Mouse (Mus musculus): ENCODE data around the gene Hist1h2ao. TPM values are rescaled to one million over a fixed set of nuclear protein-coding genes. Genes with fewer than 3 reads are reported as not detected.

Hist1h2ao gene
- polyA plus RNA-seq (2021; fragmentation: Nextera tagmentation), result not detected in 2 replicates
- long read RNA-seq, experiment 1, transcript Hist1h2ao-201 (1 exons, 480 nt), result major isoform, 15 of 15 reads
- long read RNA-seq, experiment 1, partial matches to known transcripts, result 0 of 15 reads
- long read RNA-seq, experiment 1, other reads (novel, unspliced or antisense), result 0 of 15 reads
- long read RNA-seq, experiment 2, partial matches to known transcripts, result 0 of 1 reads
- long read RNA-seq, experiment 2, other reads (novel, unspliced or antisense), result 0 of 1 reads

GRCm38 (mm10) chr13:21810073-21810472 is at the start of gene Hist1h2ao, which contains the start of gene Hist1h2bq:
TSS of gene Hist1h2ao (plus strand) at chr13:21810465.
TSS of gene Hist1h2bq (minus strand) at chr13:21810197.

DNA sequence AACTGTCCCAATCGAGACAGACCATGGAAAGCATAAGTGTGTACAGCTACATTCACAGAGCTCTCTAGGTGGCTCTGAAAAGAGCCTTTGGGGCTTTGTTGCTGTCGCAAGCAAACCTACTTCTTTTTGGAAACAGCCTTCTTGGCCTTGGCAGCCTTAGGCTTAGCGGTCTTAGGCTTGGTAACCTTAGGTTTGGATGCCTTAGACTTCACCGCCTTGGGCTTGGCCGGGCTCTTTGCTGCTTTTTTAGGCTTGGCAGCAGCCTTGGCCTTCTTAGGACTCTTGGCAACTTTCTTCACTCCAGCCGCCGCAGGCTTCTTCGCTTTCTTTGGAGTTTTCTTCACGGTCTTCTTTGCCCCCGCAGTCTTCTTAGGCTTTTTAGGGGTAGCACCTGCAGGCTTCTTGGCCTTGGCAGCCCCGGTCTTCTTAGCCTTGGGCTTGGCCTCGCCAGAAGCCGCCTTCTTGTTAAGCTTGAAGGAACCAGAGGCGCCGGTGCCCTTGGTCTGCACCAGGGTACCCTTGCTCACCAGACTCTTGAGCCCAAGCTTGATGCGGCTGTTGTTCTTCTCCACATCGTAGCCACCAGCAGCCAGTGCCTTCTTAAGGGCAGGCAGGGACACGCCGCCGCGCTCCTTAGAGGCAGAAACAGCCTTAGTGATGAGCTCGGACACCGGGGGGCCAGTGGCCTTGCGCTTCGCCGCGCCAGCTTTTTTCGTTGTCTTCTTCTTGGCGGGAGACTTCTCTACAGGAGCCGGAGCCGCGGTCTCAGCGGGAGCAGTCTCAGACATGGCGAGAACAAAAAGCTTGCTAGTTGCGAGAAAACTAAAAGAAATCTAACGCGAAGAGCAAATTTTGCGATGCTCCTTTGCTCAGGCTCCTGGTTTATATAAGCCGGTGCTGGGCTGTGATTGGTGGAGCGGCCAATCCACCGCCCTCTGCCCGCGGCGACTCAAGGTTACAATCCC is 30.2 kb upstream of the Hist1h2ao start, which contains the start of gene Hist1h1b:
Gene Hist1h1b (minus strand): TSS at position 859 of the 965 bp plus-strand sequence.

GRCm38 (mm10) chr13:21783255-21783617 is 27.0 kb upstream of the Hist1h2ao start, which contains the start of gene Hist1h3i:
TSS of gene Hist1h3i (minus strand) at chr13:21783370.

GRCm38 (mm10) chr13:21786899-21787629 is 23.2 kb upstream of the Hist1h2ao start, which contains the start of the genes Hist1h2an and Hist1h2bp:
TSS of gene Hist1h2an (minus strand) at chr13:21787218.
TSS of gene Hist1h2bp (plus strand) at chr13:21787461.

DNA sequence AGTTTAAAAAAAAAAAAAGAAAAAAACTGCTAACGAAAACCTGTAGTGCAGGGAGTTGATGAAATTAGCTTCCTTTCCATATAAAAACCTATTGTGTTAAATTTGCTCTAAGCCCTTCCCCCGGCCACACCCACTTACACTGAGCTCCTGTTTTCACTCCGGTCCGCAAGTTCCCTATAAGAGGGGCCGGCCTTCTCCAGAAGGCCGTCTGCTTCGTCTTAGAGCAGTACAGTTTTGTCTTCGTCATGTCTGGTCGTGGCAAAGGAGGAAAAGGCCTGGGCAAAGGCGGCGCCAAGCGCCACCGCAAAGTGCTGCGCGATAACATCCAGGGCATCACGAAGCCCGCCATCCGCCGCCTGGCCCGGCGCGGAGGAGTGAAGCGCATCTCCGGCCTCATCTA is 1.3 kb downstream of the Hist1h2ao start, which contains the start of gene Hist1h4m:
Gene Hist1h4m (plus strand): TSS at position 208 of the 400 bp plus-strand sequence.

DNA sequence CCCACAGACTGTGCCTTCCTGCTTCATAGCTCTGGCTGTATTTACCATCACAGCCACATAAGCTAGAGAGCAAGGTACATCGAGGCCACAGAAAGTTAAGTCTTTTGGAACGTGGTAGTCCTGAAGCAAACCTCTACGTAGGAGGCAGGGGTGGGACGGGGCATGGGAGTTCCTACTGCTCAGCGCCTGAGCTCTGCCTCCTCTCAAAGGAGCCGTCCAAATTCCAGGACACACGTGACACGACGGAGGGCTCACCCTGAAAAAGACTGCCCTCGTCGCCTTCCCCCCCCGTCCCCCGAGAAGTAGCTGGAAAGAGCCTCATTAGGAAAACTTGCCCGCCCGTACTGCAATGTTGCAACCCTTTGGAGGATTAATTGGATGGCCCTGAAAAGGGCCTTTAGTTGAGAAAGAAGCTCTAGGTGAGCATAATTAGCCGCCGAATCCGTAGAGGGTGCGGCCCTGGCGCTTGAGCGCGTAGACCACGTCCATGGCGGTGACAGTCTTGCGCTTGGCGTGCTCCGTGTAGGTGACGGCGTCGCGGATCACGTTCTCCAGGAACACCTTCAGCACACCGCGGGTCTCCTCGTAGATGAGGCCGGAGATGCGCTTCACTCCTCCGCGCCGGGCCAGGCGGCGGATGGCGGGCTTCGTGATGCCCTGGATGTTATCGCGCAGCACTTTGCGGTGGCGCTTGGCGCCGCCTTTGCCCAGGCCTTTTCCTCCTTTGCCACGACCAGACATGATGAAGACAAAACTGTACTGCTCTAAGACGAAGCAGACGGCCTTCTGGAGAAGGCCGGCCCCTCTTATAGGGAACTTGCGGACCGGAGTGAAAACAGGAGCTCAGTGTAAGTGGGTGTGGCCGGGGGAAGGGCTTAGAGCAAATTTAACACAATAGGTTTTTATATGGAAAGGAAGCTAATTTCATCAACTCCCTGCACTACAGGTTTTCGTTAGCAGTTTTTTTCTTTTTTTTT is 21.4 kb downstream of the Hist1h2ao start, which contains the start of gene Hist1h4n:
Gene Hist1h4n (minus strand): TSS at position 779 of the 977 bp plus-strand sequence.

GRCm38 (mm10) chr13:21833461-21833860 is 23.2 kb downstream of the Hist1h2ao start, which contains the start of the genes Hist1h2ap and Hist1h2br:
TSS of gene Hist1h2ap (minus strand) at chr13:21833507.
TSS of gene Hist1h2br (plus strand) at chr13:21833743.

Small RNA genes within 50 kb of the gene (microRNA-seq; reads per million reads assigned to microRNA genes)
- gene Gm19658 (not detected), gene Gm44346 (not detected), gene Gm44466 (not detected)

Other genes starting within 250 kb of the Hist1h2ao start
- not detected in 2 replicates for gene Olfr1364, start 228.7 kb upstream of the Hist1h2ao start, polyA plus RNA-seq (2021; fragmentation: Nextera tagmentation)
- not detected in 2 replicates for gene Olfr1362, start 196.4 kb upstream of the Hist1h2ao start, polyA plus RNA-seq (2021; fragmentation: Nextera tagmentation)
- gene Olfr11, start 167.9 kb upstream of the Hist1h2ao start, polyA plus RNA-seq (2021; fragmentation: Nextera tagmentation), result not detected in 2 replicates
- gene Olfr1361, start 147.1 kb upstream of the Hist1h2ao start, polyA plus RNA-seq (2021; fragmentation: Nextera tagmentation), result not detected in 2 replicates
- gene Olfr1360, start 133.1 kb upstream of the Hist1h2ao start, polyA plus RNA-seq (2021; fragmentation: Nextera tagmentation), result not detected in 2 replicates
- not detected in 2 replicates for gene Olfr1359, start 112.4 kb upstream of the Hist1h2ao start, polyA plus RNA-seq (2021; fragmentation: Nextera tagmentation)
- gene Hist1h2bl, start 94.3 kb upstream of the Hist1h2ao start, polyA plus RNA-seq (2021; fragmentation: Nextera tagmentation), result 0.80 and 1.4 TPM in 2 replicates
- 1.4 TPM in 1 of 2 replicates, not detected in the other for gene Hist1h2ai, start 94.0 kb upstream of the Hist1h2ao start, polyA plus RNA-seq (2021; fragmentation: Nextera tagmentation)
- gene Hist1h3h, start 92.8 kb upstream of the Hist1h2ao start, polyA plus RNA-seq (2021; fragmentation: Nextera tagmentation), result not detected in 2 replicates
- 0.44 TPM in 1 of 2 replicates, not detected in the other for gene Hist1h2bm, start 88.4 kb upstream of the Hist1h2ao start, polyA plus RNA-seq (2021; fragmentation: Nextera tagmentation)
- 1.3 and 2.3 TPM in 2 replicates for gene Hist1h4j, start 75.4 kb upstream of the Hist1h2ao start, polyA plus RNA-seq (2021; fragmentation: Nextera tagmentation)
- 3.9 and 4.5 TPM in 2 replicates for gene Hist1h4k, start 60.0 kb upstream of the Hist1h2ao start, polyA plus RNA-seq (2021; fragmentation: Nextera tagmentation)
- 1.2 TPM in 1 of 2 replicates, not detected in the other for gene Hist1h2ak, start 56.6 kb upstream of the Hist1h2ao start, polyA plus RNA-seq (2021; fragmentation: Nextera tagmentation)
- gene Hist1h2bn, start 56.3 kb upstream of the Hist1h2ao start, polyA plus RNA-seq (2021; fragmentation: Nextera tagmentation), result 1.3 and 2.1 TPM in 2 replicates
- 0.41 and 1.0 TPM in 2 replicates for gene Hist1h1b, start 29.8 kb upstream of the Hist1h2ao start, polyA plus RNA-seq (2021; fragmentation: Nextera tagmentation)
- gene Hist1h3i, start 27.1 kb upstream of the Hist1h2ao start, polyA plus RNA-seq (2021; fragmentation: Nextera tagmentation), result 1.8 and 4.4 TPM in 2 replicates
- not detected in 2 replicates for gene Hist1h2an, start 23.2 kb upstream of the Hist1h2ao start, polyA plus RNA-seq (2021; fragmentation: Nextera tagmentation)
- not detected in 2 replicates for gene Hist1h2bp, start 23.0 kb upstream of the Hist1h2ao start, polyA plus RNA-seq (2021; fragmentation: Nextera tagmentation)
- 1.3 and 1.5 TPM in 2 replicates for gene Hist1h2bq, start 268 bp upstream of the Hist1h2ao start, polyA plus RNA-seq (2021; fragmentation: Nextera tagmentation)
- gene Hist1h4m, start 1.3 kb downstream of the Hist1h2ao start, polyA plus RNA-seq (2021; fragmentation: Nextera tagmentation), result 3.4 and 7.0 TPM in 2 replicates
- gene Hist1h4n, start 21.7 kb downstream of the Hist1h2ao start, polyA plus RNA-seq (2021; fragmentation: Nextera tagmentation), result 2.8 and 2.9 TPM in 2 replicates
- 64.1 and 77.9 TPM in 2 replicates for gene Hist1h2ap, start 23.0 kb downstream of the Hist1h2ao start, polyA plus RNA-seq (2021; fragmentation: Nextera tagmentation)
- 1.2 TPM in 1 of 2 replicates, not detected in the other for gene Hist1h2br, start 23.3 kb downstream of the Hist1h2ao start, polyA plus RNA-seq (2021; fragmentation: Nextera tagmentation)
- 0.98 and 1.5 TPM in 2 replicates for gene Zfp184, start 134.6 kb downstream of the Hist1h2ao start, polyA plus RNA-seq (2021; fragmentation: Nextera tagmentation)
- 0.09 TPM in 1 of 2 replicates, not detected in the other for gene Pom121l2, start 170.7 kb downstream of the Hist1h2ao start, polyA plus RNA-seq (2021; fragmentation: Nextera tagmentation)
- 1.5 TPM in 2 replicates for gene Prss16, start 199.3 kb downstream of the Hist1h2ao start, polyA plus RNA-seq (2021; fragmentation: Nextera tagmentation)
- not detected in 2 replicates for gene Hist1h2ah, start 225.1 kb downstream of the Hist1h2ao start, polyA plus RNA-seq (2021; fragmentation: Nextera tagmentation)
- gene Hist1h2bk, start 225.4 kb downstream of the Hist1h2ao start, polyA plus RNA-seq (2021; fragmentation: Nextera tagmentation), result 0.39 and 0.97 TPM in 2 replicates
- gene Hist1h4i, start 230.9 kb downstream of the Hist1h2ao start, polyA plus RNA-seq (2021; fragmentation: Nextera tagmentation), result 7.9 and 15.8 TPM in 2 replicates
- 0.65 TPM in 1 of 2 replicates, not detected in the other for gene Hist1h2ag, start 232.5 kb downstream of the Hist1h2ao start, polyA plus RNA-seq (2021; fragmentation: Nextera tagmentation)
- gene Hist1h2bj, start 232.7 kb downstream of the Hist1h2ao start, polyA plus RNA-seq (2021; fragmentation: Nextera tagmentation), result 1.7 TPM in 1 of 2 replicates, not detected in the other

Data from layer of hippocampus, adult 6 months (tissue).